Mouse (Mus musculus): ENCODE data around the gene Atg16l1. TPM values are rescaled to one million over a fixed set of nuclear protein-coding genes. Genes with fewer than 3 reads are reported as not detected.

The Atg16l1 gene
- polyA plus RNA-seq, 1 experiment from 2014 or later: 21.7 TPM

DNA sequence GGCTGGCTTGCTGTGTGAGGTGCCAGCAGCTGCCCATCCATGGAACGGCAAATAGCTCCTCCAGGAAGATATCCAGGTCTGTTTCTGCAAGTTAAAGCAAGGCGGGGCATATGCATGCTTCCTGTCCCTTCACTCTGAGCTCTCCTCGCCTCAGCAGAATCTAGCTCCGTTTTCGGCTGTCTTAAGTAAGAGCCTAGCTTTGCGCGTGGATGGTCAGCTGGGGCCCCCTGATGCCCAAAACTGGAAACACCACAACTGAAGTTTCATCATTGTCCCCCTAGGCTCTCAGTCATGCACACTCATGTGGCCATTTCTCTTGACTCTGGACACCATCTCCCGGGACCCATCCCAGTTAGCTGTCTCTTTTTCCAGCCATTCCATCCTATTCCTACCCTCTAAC lies 34.3 kb upstream of the Atg16l1 start:
- peak; percentile 62 for ATAC-seq

DNA sequence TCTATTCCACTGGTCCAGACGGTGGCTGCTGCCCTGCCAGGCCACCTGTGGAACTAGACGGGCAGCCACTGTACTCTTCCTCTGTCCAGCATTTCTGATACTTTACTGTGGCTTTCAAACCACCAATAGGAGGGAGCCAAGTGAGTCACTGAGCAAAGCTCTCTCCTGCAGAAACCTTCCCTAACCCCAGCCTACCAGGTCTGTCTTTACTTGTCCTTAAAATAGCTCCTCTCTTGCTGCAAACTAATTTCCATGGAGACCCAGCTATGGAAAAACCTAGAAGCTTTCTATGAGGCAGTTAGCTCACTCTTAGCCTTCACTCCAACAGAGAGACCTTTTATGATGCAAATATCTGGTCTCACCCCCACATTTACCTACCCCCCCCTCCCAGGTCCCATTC lies 33.6 kb upstream of the Atg16l1 start:
- H3K27me3 ChIP-seq (replicated peaks; ENCODE audit: insufficient read depth, low read length): no peaks in the 10 kb centered on the region
- no peak overlapping the region for H3K4me2 ChIP-seq (replicated peaks; ENCODE audit: low read depth, low read length)
- no peak overlapping the region for H3K9ac ChIP-seq (replicated peaks; ENCODE audit: low read depth)
- ATAC-seq (no peak), DNase-seq (ENCODE audit: low spot score) (no peak)
- WGBS: 37% methylated on average over 2 of the region's 2 CpGs
- H3K4me1 ChIP-seq (ENCODE audit: insufficient read depth, low read depth, low read length): no peaks in the 10 kb centered on the region
- H3K4me3 ChIP-seq (ENCODE audit: low read depth, low read length): no peak overlapping the region
- H3K9me3 ChIP-seq (ENCODE audit: low read length): no peaks in the 10 kb centered on the region
- no peak overlapping the region for H3K27ac ChIP-seq (ENCODE audit: low read length)
- TF ChIP-seq EP300 (IDR thresholded peaks at IDR 0.05) (no peak), CTCF (IDR thresholded peaks at IDR 0.05) (no peak)
- no peaks in the 10 kb centered on the region for H3K36me3 ChIP-seq (ENCODE audit: insufficient read depth, low read length)

More for the DNA sequence above, 34.3 kb upstream of the Atg16l1 start:
- H3K27ac ChIP-seq (ENCODE audit: low read length): no peak overlapping the region
- H3K36me3 ChIP-seq (ENCODE audit: insufficient read depth, low read length): no peaks in the 10 kb centered on the region
- DNase-seq (ENCODE audit: low spot score): peak; percentile 65
- no peaks in the 10 kb centered on the region for H3K9me3 ChIP-seq (ENCODE audit: low read length)
- H3K4me1 ChIP-seq (ENCODE audit: insufficient read depth, low read depth, low read length): no peaks in the 10 kb centered on the region
- 29% methylated on average over 8 of the region's 8 CpGs for WGBS
- H3K4me2 ChIP-seq (replicated peaks; ENCODE audit: low read depth, low read length): no peak overlapping the region
- TF ChIP-seq EP300 (IDR thresholded peaks at IDR 0.05) (no peak), CTCF (IDR thresholded peaks at IDR 0.05) (peak; percentile 77)
- H3K9ac ChIP-seq (replicated peaks; ENCODE audit: low read depth): no peak overlapping the region
- no peaks in the 10 kb centered on the region for H3K27me3 ChIP-seq (replicated peaks; ENCODE audit: insufficient read depth, low read length)
- H3K4me3 ChIP-seq (ENCODE audit: low read depth, low read length): no peak overlapping the region

DNA sequence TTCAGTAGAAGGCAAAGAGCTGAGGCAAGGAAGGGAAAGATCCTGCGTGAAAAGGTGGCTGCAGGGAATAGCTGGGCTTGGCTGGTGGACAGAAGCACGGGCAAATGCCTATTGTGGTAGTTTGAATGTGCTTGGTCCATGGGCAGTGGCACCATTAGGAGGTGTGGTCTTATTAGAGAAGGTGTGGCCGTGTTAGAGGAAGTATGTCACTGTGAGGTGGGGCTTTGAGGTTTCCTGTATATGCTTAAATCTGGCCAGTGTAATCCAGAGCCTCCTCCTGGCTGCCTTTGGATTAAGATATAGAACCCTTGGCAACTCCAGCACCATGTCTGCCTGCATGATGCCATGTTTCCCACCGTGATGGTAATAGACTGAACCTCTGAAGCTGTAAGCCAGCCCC lies 32.3 kb upstream of the Atg16l1 start:
- DNase-seq (ENCODE audit: low spot score) (peak; percentile 27), ATAC-seq (peak; percentile 57; the same call in 1 of the 2 replicates)
- H3K36me3 ChIP-seq (ENCODE audit: insufficient read depth, low read length): no peaks in the 10 kb centered on the region
- H3K27me3 ChIP-seq (replicated peaks; ENCODE audit: insufficient read depth, low read length): no peaks in the 10 kb centered on the region
- WGBS: 62% methylated on average over 4 of the region's 4 CpGs
- H3K27ac ChIP-seq (ENCODE audit: low read length): no peak overlapping the region
- H3K4me1 ChIP-seq (ENCODE audit: insufficient read depth, low read depth, low read length): no peaks in the 10 kb centered on the region
- TF ChIP-seq EP300 (IDR thresholded peaks at IDR 0.05): no peak
- TF ChIP-seq CTCF (IDR thresholded peaks at IDR 0.05): no peak
- no peak overlapping the region for H3K4me3 ChIP-seq (ENCODE audit: low read depth, low read length)
- no peaks in the 10 kb centered on the region for H3K9me3 ChIP-seq (ENCODE audit: low read length)
- no peak overlapping the region for H3K9ac ChIP-seq (replicated peaks; ENCODE audit: low read depth)
- H3K4me2 ChIP-seq (replicated peaks; ENCODE audit: low read depth, low read length): no peak overlapping the region

DNA sequence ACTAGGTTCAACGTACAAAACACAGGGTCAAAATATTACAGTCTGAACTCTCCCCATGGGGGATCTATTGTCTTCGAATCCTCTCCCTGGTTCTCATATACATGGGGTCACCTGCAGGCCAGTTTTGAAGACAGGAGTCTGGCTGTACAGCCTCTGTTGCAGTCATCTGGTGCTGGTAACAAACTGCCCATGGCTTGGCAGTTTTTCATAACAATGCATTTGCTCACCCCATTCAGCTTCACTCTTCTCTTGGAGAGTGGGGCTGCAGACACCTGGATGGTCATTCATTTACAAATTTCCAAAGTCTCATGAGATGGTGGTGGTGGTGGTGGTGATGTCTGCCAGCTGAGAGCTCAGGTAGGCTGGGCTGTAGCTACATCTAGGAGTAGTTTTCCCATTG lies 26.6 kb upstream of the Atg16l1 start:
- H3K9ac ChIP-seq (replicated peaks; ENCODE audit: low read depth): no peak overlapping the region
- DNase-seq (ENCODE audit: low spot score) (no peak), ATAC-seq (no peak)
- no peaks in the 10 kb centered on the region for H3K27me3 ChIP-seq (replicated peaks; ENCODE audit: insufficient read depth, low read length)
- TF ChIP-seq CTCF (IDR thresholded peaks at IDR 0.05): no peak
- no peak for TF ChIP-seq EP300 (IDR thresholded peaks at IDR 0.05)
- H3K36me3 ChIP-seq (ENCODE audit: insufficient read depth, low read length): no peaks in the 10 kb centered on the region
- no peaks in the 10 kb centered on the region for H3K9me3 ChIP-seq (ENCODE audit: low read length)
- no peak overlapping the region for H3K4me2 ChIP-seq (replicated peaks; ENCODE audit: low read depth, low read length)
- WGBS: 75% methylated on average over 2 of the region's 2 CpGs
- no peak overlapping the region for H3K4me3 ChIP-seq (ENCODE audit: low read depth, low read length)
- no peak overlapping the region for H3K27ac ChIP-seq (ENCODE audit: low read length)
- no peaks in the 10 kb centered on the region for H3K4me1 ChIP-seq (ENCODE audit: insufficient read depth, low read depth, low read length)

DNA sequence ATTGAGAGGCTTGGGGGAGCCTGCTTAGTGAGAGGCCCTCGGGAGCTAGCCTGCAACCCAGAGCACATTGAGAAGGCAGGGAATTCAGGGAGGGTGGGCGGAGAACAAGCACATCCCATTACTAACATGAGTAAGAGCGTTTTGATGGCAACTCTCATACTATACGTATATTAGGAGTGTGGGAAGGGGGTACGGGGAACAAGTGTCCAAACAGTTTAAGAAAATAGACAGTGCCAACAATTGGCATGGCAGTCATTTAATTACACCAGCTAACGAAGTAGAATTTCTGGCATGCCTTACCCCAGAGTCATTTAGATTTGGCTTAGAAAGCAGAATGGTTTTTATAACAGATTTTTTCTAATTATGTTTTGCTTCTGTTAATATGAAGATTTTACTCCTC lies 25.8 kb upstream of the Atg16l1 start:
- Histone ChIP-seq H3K9me3 (ENCODE audit: low read length) (no peaks in the 10 kb centered on the region), H3K27me3 (replicated peaks; ENCODE audit: insufficient read depth, low read length) (no peaks in the 10 kb centered on the region), H3K27ac (ENCODE audit: low read length) (no peak overlapping the region), H3K9ac (replicated peaks; ENCODE audit: low read depth) (no peak overlapping the region), H3K4me1 (ENCODE audit: insufficient read depth, low read depth, low read length) (no peaks in the 10 kb centered on the region), H3K4me3 (ENCODE audit: low read depth, low read length) (no peak overlapping the region), H3K4me2 (replicated peaks; ENCODE audit: low read depth, low read length) (no peak overlapping the region), H3K36me3 (ENCODE audit: insufficient read depth, low read length) (no peaks in the 10 kb centered on the region)
- DNase-seq (ENCODE audit: low spot score): no peak
- no peak for ATAC-seq
- TF ChIP-seq EP300 (IDR thresholded peaks at IDR 0.05) (no peak), CTCF (IDR thresholded peaks at IDR 0.05) (no peak)
- WGBS: 83% methylated on average over 6 of the region's 6 CpGs

GRCm38 (mm10) chr1:87730271-87730670 lies 25.4 kb upstream of the Atg16l1 start:
- DNase-seq (ENCODE audit: low spot score) (no peak), ATAC-seq (no peak)
- Histone ChIP-seq H3K36me3 (ENCODE audit: insufficient read depth, low read length) (no peaks in the 10 kb centered on the region), H3K27me3 (replicated peaks; ENCODE audit: insufficient read depth, low read length) (no peaks in the 10 kb centered on the region), H3K27ac (ENCODE audit: low read length) (no peak overlapping the region), H3K4me3 (ENCODE audit: low read depth, low read length) (no peak overlapping the region), H3K4me2 (replicated peaks; ENCODE audit: low read depth, low read length) (no peak overlapping the region), H3K4me1 (ENCODE audit: insufficient read depth, low read depth, low read length) (no peaks in the 10 kb centered on the region), H3K9ac (replicated peaks; ENCODE audit: low read depth) (no peak overlapping the region), H3K9me3 (ENCODE audit: low read length) (no peaks in the 10 kb centered on the region)
- 80% methylated on average over 7 of the region's 7 CpGs for WGBS
- TF ChIP-seq EP300 (IDR thresholded peaks at IDR 0.05): no peak
- TF ChIP-seq CTCF (IDR thresholded peaks at IDR 0.05): no peak

DNA sequence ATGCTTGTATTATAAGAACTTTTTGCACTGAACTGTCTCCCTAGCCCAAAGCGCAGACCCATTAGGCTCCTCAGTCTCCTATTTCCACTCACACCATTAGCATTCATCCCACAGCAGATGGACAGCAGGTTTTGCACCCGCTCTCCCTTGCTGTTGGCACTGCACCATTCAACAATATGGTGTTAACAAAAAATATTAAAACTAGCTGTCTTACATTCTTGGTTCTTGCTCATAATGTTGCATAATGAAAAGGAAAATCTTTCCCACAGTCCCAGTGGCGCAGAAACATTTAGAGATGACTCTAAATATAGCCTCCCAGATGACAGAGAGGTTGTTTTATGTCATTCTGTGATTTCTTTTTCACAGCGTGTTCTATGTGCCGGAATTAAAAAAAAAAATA lies 22.5 kb upstream of the Atg16l1 start:
- Histone ChIP-seq H3K27ac (ENCODE audit: low read length) (no peak overlapping the region), H3K27me3 (replicated peaks; ENCODE audit: insufficient read depth, low read length) (no peaks in the 10 kb centered on the region), H3K36me3 (ENCODE audit: insufficient read depth, low read length) (no peaks in the 10 kb centered on the region), H3K9ac (replicated peaks; ENCODE audit: low read depth) (no peak overlapping the region), H3K9me3 (ENCODE audit: low read length) (no peaks in the 10 kb centered on the region), H3K4me1 (ENCODE audit: insufficient read depth, low read depth, low read length) (no peaks in the 10 kb centered on the region), H3K4me3 (ENCODE audit: low read depth, low read length) (no peak overlapping the region), H3K4me2 (replicated peaks; ENCODE audit: low read depth, low read length) (no peak overlapping the region)
- no peak for TF ChIP-seq EP300 (IDR thresholded peaks at IDR 0.05)
- 70% methylated on average over 5 of the region's 5 CpGs for WGBS
- ATAC-seq (no peak), DNase-seq (ENCODE audit: low spot score) (peak; percentile 49)

Measured in lung, postnatal 0 days (tissue).